Mouse (Mus musculus): ENCODE results near the gene Foxn3. TPM values are rescaled to one million over a fixed set of nuclear protein-coding genes. Genes with fewer than 3 reads are reported as not detected.
A peak's percentile ranks its signal among the peaks of the same experiment; 100 is the strongest.

The Foxn3 gene
- polyA plus RNA-seq, 1 experiment from 2014 or later = 23.5 TPM

- no peak overlapping the region for H3K4me3 ChIP-seq (ENCODE audit: low read depth, low read length)
- no peak overlapping the region for H3K27ac ChIP-seq (ENCODE audit: low read length)
- 69% methylated on average over 9 of the region's 9 CpGs for WGBS (ENCODE audit: insufficient replicate concordance)
- no peak overlapping the region for H3K4me2 ChIP-seq (ENCODE audit: low read depth, low read length)
- H3K27me3 ChIP-seq (ENCODE audit: control insufficient read depth, insufficient read depth, low read depth, low read length) = no peaks in the 10 kb centered on the region
- H3K9ac ChIP-seq (ENCODE audit: low read depth, low read length) = no peak overlapping the region
- H3K4me1 ChIP-seq (ENCODE audit: control insufficient read depth, low read depth, low read length) = peaks cover 9% of the 10 kb centered on the region
- ATAC-seq (ENCODE audit: low read depth) = no peak
- no peaks in the 10 kb centered on the region for H3K9me3 ChIP-seq (replicated peaks; ENCODE audit: control insufficient read depth, low read length)
- H3K36me3 ChIP-seq (ENCODE audit: control insufficient read depth, insufficient read depth) = no peaks in the 10 kb centered on the region
Observed at GRCm38 (mm10) chr12:99365999-99366398, 197.4 kb downstream of the Foxn3 start.

GRCm38 (mm10) chr12:99364201-99364600 lies 199.2 kb downstream of the Foxn3 start:
- Histone ChIP-seq H3K4me2 (ENCODE audit: low read depth, low read length) (no peak overlapping the region), H3K27ac (ENCODE audit: low read length) (no peak overlapping the region), H3K9ac (ENCODE audit: low read depth, low read length) (no peak overlapping the region), H3K9me3 (replicated peaks; ENCODE audit: control insufficient read depth, low read length) (no peaks in the 10 kb centered on the region), H3K36me3 (ENCODE audit: control insufficient read depth, insufficient read depth) (no peaks in the 10 kb centered on the region), H3K4me1 (ENCODE audit: control insufficient read depth, low read depth, low read length) (peaks cover 9% of the 10 kb centered on the region), H3K4me3 (ENCODE audit: low read depth, low read length) (no peak overlapping the region), H3K27me3 (ENCODE audit: control insufficient read depth, insufficient read depth, low read depth, low read length) (no peaks in the 10 kb centered on the region)
- ATAC-seq (ENCODE audit: low read depth) = no peak
- 74% methylated on average over 6 of the region's 6 CpGs for WGBS (ENCODE audit: insufficient replicate concordance)

- Histone ChIP-seq H3K27me3 (ENCODE audit: control insufficient read depth, insufficient read depth, low read depth, low read length) (no peaks in the 10 kb centered on the region), H3K4me2 (ENCODE audit: low read depth, low read length) (no peak overlapping the region), H3K27ac (ENCODE audit: low read length) (no peak overlapping the region), H3K4me3 (ENCODE audit: low read depth, low read length) (no peak overlapping the region), H3K36me3 (ENCODE audit: control insufficient read depth, insufficient read depth) (no peaks in the 10 kb centered on the region), H3K4me1 (ENCODE audit: control insufficient read depth, low read depth, low read length) (peaks cover 9% of the 10 kb centered on the region), H3K9me3 (replicated peaks; ENCODE audit: control insufficient read depth, low read length) (no peaks in the 10 kb centered on the region), H3K9ac (ENCODE audit: low read depth, low read length) (no peak overlapping the region)
- ATAC-seq (ENCODE audit: low read depth) = peak; percentile 44; the same call in 1 of the 2 replicates
- 63% methylated on average over 6 of the region's 6 CpGs for WGBS (ENCODE audit: insufficient replicate concordance)
Observed at GRCm38 (mm10) chr12:99363024-99363423, 200.4 kb downstream of the Foxn3 start.

GRCm38 (mm10) chr12:99361752-99362132 lies 201.6 kb downstream of the Foxn3 start:
- Histone ChIP-seq H3K9me3 (replicated peaks; ENCODE audit: control insufficient read depth, low read length) (no peaks in the 10 kb centered on the region), H3K9ac (ENCODE audit: low read depth, low read length) (no peak overlapping the region), H3K4me3 (ENCODE audit: low read depth, low read length) (no peak overlapping the region), H3K4me2 (ENCODE audit: low read depth, low read length) (no peak overlapping the region), H3K36me3 (ENCODE audit: control insufficient read depth, insufficient read depth) (no peaks in the 10 kb centered on the region), H3K27ac (ENCODE audit: low read length) (no peak overlapping the region), H3K27me3 (ENCODE audit: control insufficient read depth, insufficient read depth, low read depth, low read length) (no peaks in the 10 kb centered on the region), H3K4me1 (ENCODE audit: control insufficient read depth, low read depth, low read length) (peaks cover 9% of the 10 kb centered on the region)
- WGBS (ENCODE audit: insufficient replicate concordance) = 66% methylated on average over 5 of the region's 5 CpGs
- no peak for ATAC-seq (ENCODE audit: low read depth)

- Histone ChIP-seq H3K9me3 (replicated peaks; ENCODE audit: control insufficient read depth, low read length) (no peaks in the 10 kb centered on the region), H3K27me3 (ENCODE audit: control insufficient read depth, insufficient read depth, low read depth, low read length) (no peaks in the 10 kb centered on the region), H3K27ac (ENCODE audit: low read length) (no peak overlapping the region), H3K9ac (ENCODE audit: low read depth, low read length) (no peak overlapping the region), H3K36me3 (ENCODE audit: control insufficient read depth, insufficient read depth) (no peaks in the 10 kb centered on the region), H3K4me2 (ENCODE audit: low read depth, low read length) (no peak overlapping the region), H3K4me3 (ENCODE audit: low read depth, low read length) (no peak overlapping the region), H3K4me1 (ENCODE audit: control insufficient read depth, low read depth, low read length) (peaks cover 9% of the 10 kb centered on the region)
- ATAC-seq (ENCODE audit: low read depth) = no peak
- 57% methylated on average over 8 of the region's 8 CpGs for WGBS (ENCODE audit: insufficient replicate concordance)
Observed at GRCm38 (mm10) chr12:99360958-99361751, 202.2 kb downstream of the Foxn3 start.

- H3K36me3 ChIP-seq (ENCODE audit: control insufficient read depth, insufficient read depth) = no peaks in the 10 kb centered on the region
- H3K9me3 ChIP-seq (replicated peaks; ENCODE audit: control insufficient read depth, low read length) = no peaks in the 10 kb centered on the region
- no peak overlapping the region for H3K9ac ChIP-seq (ENCODE audit: low read depth, low read length)
- WGBS (ENCODE audit: insufficient replicate concordance) = 72% methylated on average over 5 of the region's 5 CpGs
- no peaks in the 10 kb centered on the region for H3K27me3 ChIP-seq (ENCODE audit: control insufficient read depth, insufficient read depth, low read depth, low read length)
- peaks cover 9% of the 10 kb centered on the region for H3K4me1 ChIP-seq (ENCODE audit: control insufficient read depth, low read depth, low read length)
- H3K27ac ChIP-seq (ENCODE audit: low read length) = no peak overlapping the region
- no peak overlapping the region for H3K4me3 ChIP-seq (ENCODE audit: low read depth, low read length)
- no peak for ATAC-seq (ENCODE audit: low read depth)
- no peak overlapping the region for H3K4me2 ChIP-seq (ENCODE audit: low read depth, low read length)
Observed at GRCm38 (mm10) chr12:99358698-99359097, 204.7 kb downstream of the Foxn3 start.

GRCm38 (mm10) chr12:99356660-99357059 lies 206.7 kb downstream of the Foxn3 start:
- Histone ChIP-seq H3K9me3 (replicated peaks; ENCODE audit: control insufficient read depth, low read length) (no peaks in the 10 kb centered on the region), H3K36me3 (ENCODE audit: control insufficient read depth, insufficient read depth) (no peaks in the 10 kb centered on the region), H3K4me2 (ENCODE audit: low read depth, low read length) (no peak overlapping the region), H3K4me1 (ENCODE audit: control insufficient read depth, low read depth, low read length) (peaks cover 19% of the 10 kb centered on the region), H3K27ac (ENCODE audit: low read length) (no peak overlapping the region), H3K4me3 (ENCODE audit: low read depth, low read length) (no peak overlapping the region), H3K9ac (ENCODE audit: low read depth, low read length) (no peak overlapping the region), H3K27me3 (ENCODE audit: control insufficient read depth, insufficient read depth, low read depth, low read length) (no peaks in the 10 kb centered on the region)
- no peak for ATAC-seq (ENCODE audit: low read depth)
- 69% methylated on average over 8 of the region's 8 CpGs for WGBS (ENCODE audit: insufficient replicate concordance)

GRCm38 (mm10) chr12:99353692-99354091 lies 209.7 kb downstream of the Foxn3 start:
- Histone ChIP-seq H3K9ac (ENCODE audit: low read depth, low read length) (no peak overlapping the region), H3K36me3 (ENCODE audit: control insufficient read depth, insufficient read depth) (no peaks in the 10 kb centered on the region), H3K27ac (ENCODE audit: low read length) (no peak overlapping the region), H3K4me3 (ENCODE audit: low read depth, low read length) (no peak overlapping the region), H3K4me2 (ENCODE audit: low read depth, low read length) (no peak overlapping the region), H3K4me1 (ENCODE audit: control insufficient read depth, low read depth, low read length) (peaks cover 34% of the 10 kb centered on the region), H3K9me3 (replicated peaks; ENCODE audit: control insufficient read depth, low read length) (no peaks in the 10 kb centered on the region), H3K27me3 (ENCODE audit: control insufficient read depth, insufficient read depth, low read depth, low read length) (no peaks in the 10 kb centered on the region)
- WGBS (ENCODE audit: insufficient replicate concordance) = 84% methylated on average over 11 of the region's 11 CpGs
- no peak for ATAC-seq (ENCODE audit: low read depth)

GRCm38 (mm10) chr12:99352583-99352982 lies 210.8 kb downstream of the Foxn3 start:
- no peaks in the 10 kb centered on the region for H3K9me3 ChIP-seq (replicated peaks; ENCODE audit: control insufficient read depth, low read length)
- no peak overlapping the region; the same call in 1 of the 2 replicates for H3K27ac ChIP-seq (ENCODE audit: low read length)
- 58% methylated on average over 6 of the region's 6 CpGs for WGBS (ENCODE audit: insufficient replicate concordance)
- no peak overlapping the region for H3K4me2 ChIP-seq (ENCODE audit: low read depth, low read length)
- no peak overlapping the region for H3K4me3 ChIP-seq (ENCODE audit: low read depth, low read length)
- ATAC-seq (ENCODE audit: low read depth) = peak; percentile 25; the same call in 1 of the 2 replicates
- peaks cover 44% of the 10 kb centered on the region for H3K4me1 ChIP-seq (ENCODE audit: control insufficient read depth, low read depth, low read length)
- no peaks in the 10 kb centered on the region for H3K27me3 ChIP-seq (ENCODE audit: control insufficient read depth, insufficient read depth, low read depth, low read length)
- H3K9ac ChIP-seq (ENCODE audit: low read depth, low read length) = no peak overlapping the region
- H3K36me3 ChIP-seq (ENCODE audit: control insufficient read depth, insufficient read depth) = no peaks in the 10 kb centered on the region
